Mouse (Mus musculus): ENCODE measurements around the gene Med22.
A peak's percentile ranks its signal among the peaks of the same experiment; 100 is the strongest.

DNA sequence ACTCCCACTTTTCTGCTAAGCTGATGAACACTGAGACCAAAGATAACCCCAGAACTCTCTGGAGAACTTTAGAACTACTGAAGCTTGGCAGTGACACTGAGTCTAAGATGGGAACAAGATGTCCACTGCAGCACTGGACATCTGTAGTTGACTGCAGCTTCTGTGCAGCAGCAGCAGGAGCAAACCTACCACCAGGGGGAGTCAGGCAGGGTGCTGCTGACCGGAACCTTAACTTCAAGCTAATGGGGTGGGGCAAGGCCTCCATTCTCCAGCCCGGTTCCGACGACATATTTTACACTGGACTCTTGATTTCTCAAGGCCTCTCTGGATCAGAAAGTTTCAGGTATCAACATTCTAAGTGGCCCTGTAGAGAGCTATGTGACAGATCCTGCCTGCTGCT is 3.4 kb downstream of the Med22 start:
- TF ChIP-seq CTCF (IDR thresholded peaks at IDR 0.05) (peak; percentile 77), EP300 (IDR thresholded peaks at IDR 0.05; ENCODE audit: insufficient read depth, low read depth, low read length) (no peak), POLR2A (IDR thresholded peaks at IDR 0.05; ENCODE audit: insufficient read depth, low read depth, low read length) (no peak)
